Mouse (Mus musculus) kidney, adult 2 months (tissue): ENCODE data around the gene Nuak1.

Source experiments
- CTCF ChIP-seq: fragments of 200-500 bp; conservative IDR thresholded peaks from 2 replicates; pipeline ENCODE4 v1.5.1; 2011; ENCODE audit warnings: low read depth, mild to moderate bottlenecking, control low read depth, low read length, moderate library complexity, mixed read lengths; ENCODE audit not compliant: insufficient read depth, insufficient read length
- POLR2A ChIP-seq: fragments of 200-500 bp; IDR thresholded peaks from one replicate; pipeline ENCODE4 v1.6.1; 2011; ENCODE audit warnings: low read depth, low read length, control low read depth

DNA sequence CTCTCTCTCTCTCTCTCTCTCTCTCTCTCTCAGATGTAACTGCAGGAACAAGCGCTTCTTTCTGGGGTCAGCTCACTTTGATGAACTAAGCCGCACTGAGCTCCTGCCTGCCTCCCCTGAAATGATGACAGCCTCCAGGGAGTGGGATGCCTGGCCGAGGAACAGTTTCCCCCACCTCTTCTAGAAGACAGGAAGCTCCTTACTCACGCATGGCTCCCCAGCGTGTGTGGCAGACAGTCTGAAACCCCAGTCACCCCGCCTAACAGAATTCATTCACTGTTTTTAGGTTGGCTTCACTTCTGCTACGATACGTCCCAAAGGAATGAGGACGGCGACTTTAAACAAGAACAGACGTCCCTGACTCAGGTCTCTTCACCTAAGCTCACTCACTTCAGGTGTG lies 4.5 kb downstream of the Nuak1 start:
- no peak for TF ChIP-seq POLR2A
- no peak for TF ChIP-seq CTCF
